Mouse (Mus musculus) ES-E14 (cell line): ENCODE results near the gene Cpa5. TPM values are rescaled to one million over a fixed set of nuclear protein-coding genes. Genes with fewer than 3 reads are reported as not detected.

Experiments used
- DNase-seq: peaks from one replicate; pipeline ENCODE4 v3.0.0-alpha.2; 2013; ENCODE audit warnings: low read depth, low spot score
- H3K27ac ChIP-seq: 2 replicates; pipeline ENCODE4 v1.5.1; 2012; ENCODE audit warnings: low read depth, mild to moderate bottlenecking, low read length, moderate library complexity, mixed read lengths; ENCODE audit not compliant: poor library complexity, insufficient read depth, severe bottlenecking
- H3K36me3 ChIP-seq: 2 replicates; pipeline ENCODE4 v1.6.1; 2012; ENCODE audit warnings: mild to moderate bottlenecking, low read length, moderate library complexity, mixed read lengths; ENCODE audit not compliant: control insufficient read depth, poor library complexity, insufficient read depth, severe bottlenecking
- H3K4me1 ChIP-seq, 2 experiments: fragments of 150-350 bp in 1 of 2; sonication (generic) in 1 of 2; 2 replicates each; pipeline ENCODE4 v1.6.1; 2012; ENCODE audit warnings: low read length in 2 of 2, mild to moderate bottlenecking in 1 of 2, mixed read lengths in 1 of 2; ENCODE audit not compliant: control insufficient read depth in 2 of 2, insufficient read depth in 2 of 2, poor library complexity in 1 of 2
- H3K4me3 ChIP-seq, 2 experiments: fragments of 150-350 bp in 1 of 2; sonication (generic) in 1 of 2; 2 replicates each; pipeline ENCODE4 v1.5.1; 2012; ENCODE audit warnings: low read length in 2 of 2, low read depth in 1 of 2, mild to moderate bottlenecking in 1 of 2, mixed read lengths in 1 of 2; ENCODE audit not compliant: insufficient read depth in 1 of 2, poor library complexity in 1 of 2, severe bottlenecking in 1 of 2
- H3K9ac ChIP-seq: 2 replicates; pipeline ENCODE4 v1.6.1; 2012; ENCODE audit warnings: low read depth, mild to moderate bottlenecking, low read length, mixed read lengths; ENCODE audit not compliant: poor library complexity, insufficient read depth, severe bottlenecking
- H3K9me3 ChIP-seq: fragments of 150-350 bp; sonication (generic); 2 replicates; pipeline ENCODE4 v1.6.1; 2012; ENCODE audit warnings: low read depth, mild to moderate bottlenecking, low read length; ENCODE audit not compliant: control insufficient read depth, insufficient read depth
- CHD2 ChIP-seq: IDR thresholded peaks from 2 replicates; pipeline ENCODE4 v1.6.1; 2014; ENCODE audit warnings: mild to moderate bottlenecking, low read depth, low read length, inconsistent platforms
- HCFC1 ChIP-seq: IDR thresholded peaks from 2 replicates; pipeline ENCODE4 v1.6.1; 2012; ENCODE audit warnings: low read length, inconsistent platforms, borderline replicate concordance; ENCODE audit not compliant: insufficient read depth
- MAFK ChIP-seq: IDR thresholded peaks from 2 replicates; pipeline ENCODE4 v1.6.1; 2014; ENCODE audit warnings: mild to moderate bottlenecking, low read depth, low read length, inconsistent platforms; ENCODE audit not compliant: insufficient read depth
- ZC3H11A ChIP-seq: IDR thresholded peaks from 2 replicates; pipeline ENCODE4 v1.6.1; 2012; ENCODE audit warnings: low read depth, mild to moderate bottlenecking, inconsistent platforms, low read length, borderline replicate concordance
- ZNF384 ChIP-seq: IDR thresholded peaks from 2 replicates; pipeline ENCODE4 v1.6.1; 2012; ENCODE audit warnings: low read depth, low read length, inconsistent platforms
- in situ Hi-C, 2 experiments: fragments of 600-800 bp; cut with MboI; formaldehyde crosslinking; loops; one replicate each; pipeline ENCODE4 v1.15.1; 2025; ENCODE audit warnings: low sequenced_read_pairs in 2 of 2, inconsistent platforms in 1 of 2; ENCODE audit not compliant: unreplicated experiment in 2 of 2
- total RNA-seq: library from RNA; depleted of rRNA; stranded (reverse); fragments of 300-350 nt; gene quantifications from 2 replicates; pipeline ENCODE4 v1.2.3, GENCODE M21; 2012; rRNA removed

The Cpa5 gene
- total RNA-seq, 1 experiment = not detected

GRCm38 (mm10) chr6:30679567-30679966 is 68.8 kb downstream of the Cpa5 start:
- in situ Hi-C loops = no loop called here
- DNase-seq = no peak

GRCm38 (mm10) chr6:30680442-30680841 is 69.6 kb downstream of the Cpa5 start:
- H3K4me3 ChIP-seq = no peak overlapping the region
- no peak for DNase-seq
- H3K4me1 ChIP-seq = peaks cover 0 to 5% of the 10 kb centered on the region in 2 experiments; a peak in 2 of 4 replicates
- no peaks in the 10 kb centered on the region for H3K9me3 ChIP-seq
- TF ChIP-seq CHD2 = no peak
- TF ChIP-seq ZC3H11A = no peak
- no peak for TF ChIP-seq HCFC1
- no peaks in the 10 kb centered on the region; the same call in 1 of the 2 replicates for H3K36me3 ChIP-seq
- in situ Hi-C loops = no loop called here
- no peak overlapping the region for H3K27ac ChIP-seq
- H3K9ac ChIP-seq = no peak overlapping the region

More at GRCm38 (mm10) chr6:30679567-30679966, 68.8 kb downstream of the Cpa5 start:
- Histone ChIP-seq H3K27ac (no peak overlapping the region), H3K4me1 (peaks cover 0 to 5% of the 10 kb centered on the region in 2 experiments; a peak in 2 of 4 replicates), H3K9ac (no peak overlapping the region), H3K36me3 (no peaks in the 10 kb centered on the region; the same call in 1 of the 2 replicates), H3K4me3 (no peak overlapping the region), H3K9me3 (no peaks in the 10 kb centered on the region)
- TF ChIP-seq HCFC1 (no peak), ZNF384 (no peak), ZC3H11A (no peak), MAFK (no peak), CHD2 (no peak)

Other genes with a start within 250 kb of the Cpa5 start
- gene Zc3hc1, start 220.0 kb upstream of the Cpa5 start, total RNA-seq = 50.5 and 64.4 TPM in 2 replicates
- gene Klhdc10, start 209.1 kb upstream of the Cpa5 start, total RNA-seq = 44.2 and 48.9 TPM in 2 replicates
- 104 and 138 TPM in 2 replicates for gene Tmem209, start 101.2 kb upstream of the Cpa5 start, total RNA-seq
- gene Ssmem1, start 101.2 kb upstream of the Cpa5 start, total RNA-seq = 0.37 and 0.58 TPM in 2 replicates
- 1.6 and 1.7 TPM in 2 replicates for gene Cpa2, start 69.4 kb upstream of the Cpa5 start, total RNA-seq
- not detected in 2 replicates for gene Cpa4, start 42.6 kb upstream of the Cpa5 start, total RNA-seq
- not detected in 2 replicates for gene Cpa1, start 28.2 kb downstream of the Cpa5 start, total RNA-seq
- gene Cep41, start 82.7 kb downstream of the Cpa5 start, total RNA-seq = 8.6 and 12.6 TPM in 2 replicates
- gene Mest, start 112.5 kb downstream of the Cpa5 start, total RNA-seq = 107 and 223 TPM in 2 replicates